Mouse (Mus musculus): ENCODE data around the gene Uckl1. TPM values are rescaled to one million over a fixed set of nuclear protein-coding genes. Genes with fewer than 3 reads are reported as not detected.

Gene Uckl1
- polyA plus RNA-seq, 1 experiment from 2014 or later = 61.3 TPM

- WGBS = 0% methylated on average over 17 of the region's 17 CpGs
- Histone ChIP-seq H3K36me3 (peaks cover 19% of the 10 kb centered on the region), H3K4me2 (peak overlapping the region; percentile 81), H3K9ac (peak overlapping the region; percentile 88), H3K4me1 (replicated peaks) (peaks cover 41% of the 10 kb centered on the region), H3K27me3 (no peaks in the 10 kb centered on the region), H3K9me3 (no peaks in the 10 kb centered on the region), H3K4me3 (peak overlapping the region; percentile 70), H3K27ac (peak overlapping the region; percentile 98)
- ATAC-seq (ENCODE audit: low FRiP score) = no peak
Measured at GRCm38 (mm10) chr2:181520936-181521227, 63.8 kb downstream of the Uckl1 start.

GRCm38 (mm10) chr2:181520118-181520935 is 64.4 kb downstream of the Uckl1 start, which contains the start of gene Dnajc5:
TSS of gene Dnajc5 (plus strand) at chr2:181520485.
- under 1% methylated on average over 74 of the region's 74 CpGs for WGBS
- Histone ChIP-seq H3K4me1 (replicated peaks) (peaks cover 41% of the 10 kb centered on the region), H3K27ac (peak within 1 kb of the TSS; percentile 98), H3K9me3 (no peaks in the 10 kb centered on the region), H3K9ac (peak within 1 kb of the TSS; percentile 88), H3K4me3 (peak within 1 kb of the TSS; percentile 70), H3K27me3 (no peaks in the 10 kb centered on the region), H3K4me2 (peak within 1 kb of the TSS; percentile 81), H3K36me3 (peaks cover 23% of the 10 kb centered on the region)
- peak; percentile 97 for ATAC-seq (ENCODE audit: low FRiP score)

- Histone ChIP-seq H3K36me3 (peaks cover 34% of the 10 kb centered on the region), H3K9me3 (no peaks in the 10 kb centered on the region), H3K4me3 (peak overlapping the region; percentile 70), H3K27me3 (no peaks in the 10 kb centered on the region), H3K9ac (peak overlapping the region; percentile 88), H3K4me2 (peak overlapping the region; percentile 81), H3K4me1 (replicated peaks) (peaks cover 39% of the 10 kb centered on the region), H3K27ac (peak overlapping the region; percentile 98)
- WGBS = 81% methylated on average over 3 of the region's 3 CpGs
- ATAC-seq (ENCODE audit: low FRiP score) = no peak
Measured at GRCm38 (mm10) chr2:181519201-181519600, 65.5 kb downstream of the Uckl1 start.

Small RNAs within 50 kb of the gene (microRNA-seq; reads per million reads assigned to microRNA genes)
- not detected for gene Mir7006

Other genes starting within 250 kb of the Uckl1 start
- gene Zgpat, start 220.0 kb downstream of the Uckl1 start, polyA plus RNA-seq (2015; fragmentation: Nextera tagmentation; extraction: Ambion mirVana) = 69.2 and 69.8 TPM in 2 replicates
- gene Arfrp1, start 219.5 kb downstream of the Uckl1 start, polyA plus RNA-seq (2015; fragmentation: Nextera tagmentation; extraction: Ambion mirVana) = 87.8 and 88.4 TPM in 2 replicates
- gene Lime1, start 204.8 kb downstream of the Uckl1 start, polyA plus RNA-seq (2015; fragmentation: Nextera tagmentation; extraction: Ambion mirVana) = 43.7 and 45.0 TPM in 2 replicates
- 22.4 and 23.5 TPM in 2 replicates for gene Zbtb46, start 125.5 kb downstream of the Uckl1 start, polyA plus RNA-seq (2015; fragmentation: Nextera tagmentation; extraction: Ambion mirVana)
- gene Abhd16b, start 91.7 kb downstream of the Uckl1 start, polyA plus RNA-seq (2015; fragmentation: Nextera tagmentation; extraction: Ambion mirVana) = 0.10 TPM in 1 of 2 replicates, not detected in the other
- gene Tpd52l2, start 87.8 kb downstream of the Uckl1 start, polyA plus RNA-seq (2015; fragmentation: Nextera tagmentation; extraction: Ambion mirVana) = 116 and 121 TPM in 2 replicates
- gene Dnajc5, start 64.4 kb downstream of the Uckl1 start, polyA plus RNA-seq (2015; fragmentation: Nextera tagmentation; extraction: Ambion mirVana) = 206 and 217 TPM in 2 replicates
- gene Prpf6, start 7.0 kb upstream of the Uckl1 start, polyA plus RNA-seq (2015; fragmentation: Nextera tagmentation; extraction: Ambion mirVana) = 63.7 and 67.7 TPM in 2 replicates
- gene Zfp512b, start 7.9 kb upstream of the Uckl1 start, polyA plus RNA-seq (2015; fragmentation: Nextera tagmentation; extraction: Ambion mirVana) = 68.0 and 74.1 TPM in 2 replicates
- gene Samd10, start 14.3 kb upstream of the Uckl1 start, polyA plus RNA-seq (2015; fragmentation: Nextera tagmentation; extraction: Ambion mirVana) = 169 and 175 TPM in 2 replicates
- gene Gm29797, start 72.1 kb upstream of the Uckl1 start, polyA plus RNA-seq (2015; fragmentation: Nextera tagmentation; extraction: Ambion mirVana) = 0.27 TPM in 1 of 2 replicates, not detected in the other
- 19.1 and 20.2 TPM in 2 replicates for gene Sox18, start 86.7 kb upstream of the Uckl1 start, polyA plus RNA-seq (2015; fragmentation: Nextera tagmentation; extraction: Ambion mirVana)
- gene Tcea2, start 95.4 kb upstream of the Uckl1 start, polyA plus RNA-seq (2015; fragmentation: Nextera tagmentation; extraction: Ambion mirVana) = 36.0 and 42.4 TPM in 2 replicates
- 43.6 and 44.4 TPM in 2 replicates for gene Rgs19, start 109.1 kb upstream of the Uckl1 start, polyA plus RNA-seq (2015; fragmentation: Nextera tagmentation; extraction: Ambion mirVana)
- not detected in 2 replicates for gene Lkaaear1, start 113.5 kb upstream of the Uckl1 start, polyA plus RNA-seq (2015; fragmentation: Nextera tagmentation; extraction: Ambion mirVana)
- 79.2 and 83.9 TPM in 2 replicates for gene Oprl1, start 130.1 kb upstream of the Uckl1 start, polyA plus RNA-seq (2015; fragmentation: Nextera tagmentation; extraction: Ambion mirVana)
- gene Myt1, start 178.4 kb upstream of the Uckl1 start, polyA plus RNA-seq (2015; fragmentation: Nextera tagmentation; extraction: Ambion mirVana) = 35.0 and 36.2 TPM in 2 replicates